Mouse (Mus musculus): ENCODE results near the gene S100a14. TPM values are rescaled to one million over a fixed set of nuclear protein-coding genes. Genes with fewer than 3 reads are reported as not detected.

The S100a14 gene
- polyA plus RNA-seq, 1 experiment from 2014 or later = not detected

DNA sequence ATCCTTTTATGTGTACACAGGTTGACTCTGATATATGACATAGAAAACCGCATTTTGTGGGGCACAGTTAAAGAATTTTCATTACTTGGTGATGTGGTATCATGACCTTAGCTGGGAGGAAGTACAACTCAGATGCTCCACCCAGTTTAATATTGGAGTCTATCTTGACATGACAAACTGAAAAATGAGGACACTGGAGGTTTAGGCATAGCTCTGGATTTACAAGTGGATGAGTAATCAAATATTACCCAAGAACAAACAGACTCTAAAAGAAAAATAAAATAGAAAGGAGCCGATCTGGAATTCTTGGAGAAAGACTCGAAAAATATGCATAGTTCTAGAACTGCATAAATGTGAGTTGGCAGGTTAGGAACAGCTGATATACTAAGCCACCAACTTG, 48.7 kb downstream of the S100a14 start:
- no peak overlapping the region for H3K9ac ChIP-seq (replicated peaks)
- 89% methylated on average over 3 of the region's 3 CpGs for WGBS
- H3K27me3 ChIP-seq = no peaks in the 10 kb centered on the region
- H3K36me3 ChIP-seq = no peaks in the 10 kb centered on the region
- ATAC-seq (replicated peaks) = no peak
- no peaks in the 10 kb centered on the region for H3K9me3 ChIP-seq
- no peak overlapping the region for H3K27ac ChIP-seq (replicated peaks)
- H3K4me2 ChIP-seq (replicated peaks) = no peak overlapping the region
- no peak overlapping the region for H3K4me3 ChIP-seq
- no peaks in the 10 kb centered on the region for H3K4me1 ChIP-seq

DNA sequence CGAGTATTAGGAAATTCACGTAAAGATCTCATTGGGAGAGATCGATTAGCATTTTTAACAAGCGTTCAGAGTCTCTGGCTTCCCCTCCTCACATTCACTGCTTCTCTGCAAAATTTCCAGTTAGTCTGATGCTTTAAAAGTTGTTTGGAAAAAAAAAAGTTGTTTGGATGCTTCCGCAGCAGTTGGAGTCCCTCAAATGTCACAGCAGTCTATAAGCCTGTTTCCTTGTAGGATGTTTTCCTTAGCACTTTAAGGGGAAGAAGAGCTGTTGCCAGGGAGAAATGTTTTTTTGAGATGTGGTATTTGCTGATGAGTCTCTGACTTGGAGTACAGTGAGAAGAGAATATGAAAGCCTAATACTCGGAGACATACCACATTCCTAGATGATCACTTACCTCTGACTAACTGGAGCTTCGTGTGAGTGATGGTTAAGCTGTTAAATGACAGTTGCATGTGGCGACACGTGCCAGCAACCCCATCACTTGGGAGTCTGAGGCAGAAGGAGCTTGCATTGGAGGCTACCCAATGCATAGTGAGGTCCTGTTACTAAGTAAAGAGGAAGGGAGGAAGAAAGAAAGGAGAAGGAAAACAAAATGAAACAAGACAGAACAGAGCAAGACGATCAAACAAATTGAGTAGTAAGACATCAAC, 49.8 kb downstream of the S100a14 start:
- Histone ChIP-seq H3K4me3 (no peak overlapping the region), H3K4me1 (no peaks in the 10 kb centered on the region), H3K9me3 (no peaks in the 10 kb centered on the region), H3K9ac (replicated peaks) (no peak overlapping the region), H3K27me3 (no peaks in the 10 kb centered on the region), H3K27ac (replicated peaks) (no peak overlapping the region), H3K4me2 (replicated peaks) (no peak overlapping the region), H3K36me3 (no peaks in the 10 kb centered on the region)
- ATAC-seq (replicated peaks) = no peak
- 72% methylated on average over 10 of the region's 10 CpGs for WGBS

Other genes starting within 250 kb of the S100a14 start
- gene Gatad2b, start 233.7 kb upstream of the S100a14 start, polyA plus RNA-seq (2015; fragmentation: Nextera tagmentation; extraction: Ambion mirVana) = 15.2 TPM in 2 replicates
- gene Slc27a3, start 136.9 kb upstream of the S100a14 start, polyA plus RNA-seq (2015; fragmentation: Nextera tagmentation; extraction: Ambion mirVana) = 18.5 and 18.8 TPM in 2 replicates
- 33.6 and 36.5 TPM in 2 replicates for gene Ints3, start 93.2 kb upstream of the S100a14 start, polyA plus RNA-seq (2015; fragmentation: Nextera tagmentation; extraction: Ambion mirVana)
- gene Npr1, start 61.0 kb upstream of the S100a14 start, polyA plus RNA-seq (2015; fragmentation: Nextera tagmentation; extraction: Ambion mirVana) = 1.6 TPM in 2 replicates
- gene Ilf2, start 50.7 kb upstream of the S100a14 start, polyA plus RNA-seq (2015; fragmentation: Nextera tagmentation; extraction: Ambion mirVana) = 333 and 340 TPM in 2 replicates
- 76.1 and 81.8 TPM in 2 replicates for gene Snapin, start 35.8 kb upstream of the S100a14 start, polyA plus RNA-seq (2015; fragmentation: Nextera tagmentation; extraction: Ambion mirVana)
- 219 and 224 TPM in 2 replicates for gene Chtop, start 17.4 kb upstream of the S100a14 start, polyA plus RNA-seq (2015; fragmentation: Nextera tagmentation; extraction: Ambion mirVana)
- 9.0 and 11.4 TPM in 2 replicates for gene S100a1, start 12.5 kb upstream of the S100a14 start, polyA plus RNA-seq (2015; fragmentation: Nextera tagmentation; extraction: Ambion mirVana)
- gene S100a13, start 12.4 kb upstream of the S100a14 start, polyA plus RNA-seq (2015; fragmentation: Nextera tagmentation; extraction: Ambion mirVana) = 8.1 and 8.5 TPM in 2 replicates
- gene S100a16, start 10.4 kb downstream of the S100a14 start, polyA plus RNA-seq (2015; fragmentation: Nextera tagmentation; extraction: Ambion mirVana) = 31.7 and 40.0 TPM in 2 replicates
- gene S100a3, start 33.7 kb downstream of the S100a14 start, polyA plus RNA-seq (2015; fragmentation: Nextera tagmentation; extraction: Ambion mirVana) = 0.06 and 0.50 TPM in 2 replicates
- gene S100a2, start 63.4 kb downstream of the S100a14 start, polyA plus RNA-seq (2015; fragmentation: Nextera tagmentation; extraction: Ambion mirVana) = not detected in 2 replicates
- gene Gm42674, start 75.0 kb downstream of the S100a14 start, polyA plus RNA-seq (2015; fragmentation: Nextera tagmentation; extraction: Ambion mirVana) = not detected in 2 replicates
- gene S100a4, start 76.9 kb downstream of the S100a14 start, polyA plus RNA-seq (2015; fragmentation: Nextera tagmentation; extraction: Ambion mirVana) = 0.56 and 0.65 TPM in 2 replicates
- gene S100a5, start 81.7 kb downstream of the S100a14 start, polyA plus RNA-seq (2015; fragmentation: Nextera tagmentation; extraction: Ambion mirVana) = not detected in 2 replicates
- 12.8 and 18.5 TPM in 2 replicates for gene S100a6, start 86.0 kb downstream of the S100a14 start, polyA plus RNA-seq (2015; fragmentation: Nextera tagmentation; extraction: Ambion mirVana)
- not detected in 2 replicates for gene S100a7a, start 127.2 kb downstream of the S100a14 start, polyA plus RNA-seq (2015; fragmentation: Nextera tagmentation; extraction: Ambion mirVana)
- 2.8 and 6.1 TPM in 2 replicates for gene S100a8, start 142.1 kb downstream of the S100a14 start, polyA plus RNA-seq (2015; fragmentation: Nextera tagmentation; extraction: Ambion mirVana)
- 2.1 and 2.2 TPM in 2 replicates for gene S100a9, start 168.9 kb downstream of the S100a14 start, polyA plus RNA-seq (2015; fragmentation: Nextera tagmentation; extraction: Ambion mirVana)
- gene Pglyrp4, start 200.1 kb downstream of the S100a14 start, polyA plus RNA-seq (2015; fragmentation: Nextera tagmentation; extraction: Ambion mirVana) = not detected in 2 replicates